Mouse (Mus musculus): ENCODE results near the gene Rpl36a. TPM values are rescaled to one million over a fixed set of nuclear protein-coding genes. Genes with fewer than 3 reads are reported as not detected.

Rpl36a gene
- 64.1 and 132 TPM in 2 replicates for polyA plus RNA-seq (2012; rRNA removed)

GRCm38 (mm10) chrX:134585103-134586002 is at the start of gene Rpl36a:
TSS of gene Rpl36a (plus strand) at chrX:134585654.

DNA sequence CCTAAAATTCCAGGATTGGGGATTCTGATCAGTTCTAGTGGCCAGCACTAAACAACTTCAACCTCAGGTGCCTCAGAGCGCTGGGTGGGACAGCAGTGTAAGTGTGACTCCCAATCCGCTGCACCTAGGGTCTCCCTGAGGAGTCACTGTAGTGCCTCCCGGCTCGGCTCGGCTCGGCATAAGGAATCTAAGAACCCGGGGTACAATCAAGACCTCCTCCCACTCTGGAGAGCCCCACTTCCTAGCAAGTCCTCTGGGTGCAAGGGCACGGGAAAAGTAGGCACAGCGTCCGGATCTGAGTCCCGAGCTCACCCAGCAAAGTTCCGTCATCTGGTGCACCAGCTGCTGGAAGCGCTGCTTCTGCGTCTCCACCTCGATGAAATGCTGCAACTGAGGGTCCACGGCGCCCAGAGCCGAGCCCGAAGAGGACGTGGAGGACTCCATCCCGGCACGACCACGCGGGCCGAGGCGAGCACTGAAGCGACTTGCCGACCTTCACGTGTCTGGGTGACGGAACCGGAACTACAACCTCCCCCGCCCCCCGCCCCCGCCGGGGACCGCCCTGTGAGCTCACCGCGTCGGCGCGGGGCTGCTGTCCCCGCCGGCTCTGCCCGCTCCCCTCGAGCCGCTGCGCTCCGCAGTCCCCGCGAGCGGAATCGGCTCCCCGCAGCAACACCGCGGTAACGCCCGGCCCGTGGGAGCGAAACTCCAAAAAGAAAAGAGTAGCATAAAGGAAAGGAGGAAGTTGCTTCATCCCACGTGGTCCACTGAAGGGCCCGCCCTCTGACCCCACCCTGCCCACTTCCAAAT is 44.1 kb upstream of the Rpl36a start, which contains the start of gene Timm8a1:
Gene Timm8a1, minus strand, starts transcription at position 721 of the 810 bp plus-strand sequence.

DNA sequence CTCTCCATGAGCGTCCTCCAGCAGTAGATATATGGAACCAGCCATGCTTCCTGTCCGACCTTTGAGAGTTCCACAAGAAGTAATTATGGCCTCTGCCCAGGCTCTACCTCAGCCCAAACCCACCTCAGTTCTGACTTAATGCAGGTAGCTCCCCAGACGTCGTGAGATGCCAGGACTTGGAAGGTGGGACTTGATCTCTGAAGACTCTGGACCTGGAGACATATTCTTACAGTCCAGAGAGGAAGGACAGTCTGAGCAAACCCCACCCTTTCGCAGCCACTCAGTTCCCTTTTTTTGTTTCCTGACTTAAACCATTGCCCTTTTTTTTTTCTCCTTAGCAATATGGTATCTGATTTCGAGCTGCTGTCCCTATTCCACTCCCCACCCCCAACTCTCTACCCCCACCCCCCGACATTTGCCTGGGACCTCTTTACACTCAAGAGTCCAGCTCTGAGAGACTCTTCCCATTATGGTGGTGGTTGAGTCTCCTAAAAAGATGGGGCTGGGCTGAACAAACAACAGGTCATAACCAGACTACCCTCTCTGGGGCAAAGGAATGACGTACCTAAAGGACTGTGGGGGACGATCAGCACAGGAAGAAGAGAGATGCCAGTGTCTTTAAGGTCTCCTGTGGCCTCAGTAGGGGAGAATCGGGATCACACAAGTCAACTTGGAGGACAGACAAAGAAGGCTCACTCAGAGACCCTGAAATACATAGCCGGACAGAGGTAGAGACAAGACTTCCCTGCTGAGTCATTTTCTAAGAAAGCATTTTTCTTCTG is 2.4 kb upstream of the Rpl36a start, which contains the start of gene Btk:
Gene Btk, minus strand, starts transcription at position 683 of the 782 bp plus-strand sequence.

DNA sequence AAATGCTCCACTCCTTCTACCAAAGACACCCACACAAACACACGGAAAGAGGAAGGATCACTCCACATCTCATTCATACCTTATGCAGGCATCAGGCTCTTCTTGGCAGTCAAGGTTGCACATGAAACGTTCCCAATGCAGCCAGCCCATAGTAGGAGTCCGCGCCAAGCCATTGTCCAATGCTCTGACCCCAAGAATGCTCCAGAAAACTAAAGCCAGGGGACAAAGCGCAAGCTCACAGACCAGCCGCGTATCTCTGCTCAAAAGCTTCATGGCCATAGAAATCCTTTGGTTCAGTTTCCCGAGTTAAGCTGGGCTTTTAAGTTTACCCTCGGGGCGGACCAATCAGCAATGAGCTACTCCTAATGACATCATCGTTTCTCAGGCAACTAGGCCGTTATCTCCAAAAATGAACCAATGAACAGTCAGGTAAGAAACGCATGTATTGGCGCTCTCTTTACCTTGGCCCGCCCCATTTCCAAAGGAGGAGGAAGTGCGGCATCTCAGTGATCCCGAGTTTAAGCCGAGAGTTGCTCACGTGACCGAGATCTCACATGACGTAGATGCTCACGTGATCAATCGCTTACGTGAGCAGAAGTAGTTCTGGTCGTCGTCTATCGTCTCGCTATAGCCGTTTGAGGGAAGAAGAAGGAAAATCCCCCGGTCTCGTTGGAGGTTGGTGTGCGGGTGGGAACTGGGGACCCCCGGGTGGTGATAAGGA is 15.4 kb downstream of the Rpl36a start, which contains the start of the genes Gla and Hnrnph2:
Gene Gla, minus strand, starts transcription at position 467 of the 721 bp plus-strand sequence.
Gene Hnrnph2, plus strand, starts transcription at position 521 of the 721 bp plus-strand sequence.

Other genes with a start within 250 kb of the Rpl36a start
- 0.57 and 0.70 TPM in 2 replicates for gene Drp2, start 181.1 kb upstream of the Rpl36a start, polyA plus RNA-seq (2012; rRNA removed)
- not detected in 2 replicates for gene Taf7l, start 109.2 kb upstream of the Rpl36a start, polyA plus RNA-seq (2012; rRNA removed)
- gene Timm8a1, start 43.8 kb upstream of the Rpl36a start, polyA plus RNA-seq (2012; rRNA removed): 0.58 and 0.84 TPM in 2 replicates
- gene Btk, start 2.1 kb upstream of the Rpl36a start, polyA plus RNA-seq (2012; rRNA removed): 0.37 and 0.64 TPM in 2 replicates
- 2.0 and 2.7 TPM in 2 replicates for gene Gla, start 15.5 kb downstream of the Rpl36a start, polyA plus RNA-seq (2012; rRNA removed)
- gene Hnrnph2, start 15.5 kb downstream of the Rpl36a start, polyA plus RNA-seq (2012; rRNA removed): 4.0 and 4.8 TPM in 2 replicates
- gene Armcx4, start 100.9 kb downstream of the Rpl36a start, polyA plus RNA-seq (2012; rRNA removed): 0.24 and 0.42 TPM in 2 replicates
- 0.67 and 1.6 TPM in 2 replicates for gene Armcx1, start 132.3 kb downstream of the Rpl36a start, polyA plus RNA-seq (2012; rRNA removed)
- gene Armcx6, start 165.8 kb downstream of the Rpl36a start, polyA plus RNA-seq (2012; rRNA removed): 0.49 and 0.96 TPM in 2 replicates
- gene Armcx3, start 170.9 kb downstream of the Rpl36a start, polyA plus RNA-seq (2012; rRNA removed): 3.3 TPM in 2 replicates
- 7.7 and 8.5 TPM in 2 replicates for gene Armcx2, start 223.6 kb downstream of the Rpl36a start, polyA plus RNA-seq (2012; rRNA removed)